In the genomic region with DNA sequence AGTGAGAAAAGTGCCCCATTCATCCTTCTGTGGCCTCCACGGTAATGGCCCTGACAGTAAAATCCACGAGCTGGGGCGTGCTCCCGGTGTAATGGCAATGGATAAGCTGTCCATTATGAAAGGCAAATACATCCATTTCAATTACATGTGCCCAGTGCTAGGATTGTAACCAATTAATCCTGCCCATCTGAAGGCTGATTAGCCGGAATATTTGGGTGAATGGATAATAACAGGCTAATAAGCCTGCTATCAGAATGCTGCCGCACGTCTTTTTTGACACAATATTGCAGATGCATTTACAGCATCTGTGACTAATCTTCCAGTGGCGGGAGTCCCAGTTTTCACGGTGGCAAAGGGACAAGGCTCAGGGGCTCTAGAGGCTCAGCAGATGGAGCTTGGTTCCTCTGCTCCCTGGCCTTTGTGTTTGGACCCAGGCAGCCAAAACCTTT, we compare ENCODE assay signal across 8 mouse cellular contexts.
DNase-seq lines count a peak whose midpoint lies in the region; ATAC-seq lines count a peak whose summit lies in the region.
"Had no signal": no experiment of that assay in that cellular context is flagged by ENCODE, and none has a peak within 500 bp of the region (broad histone marks: within the 10 kb centered on the region; RNA-seq: fewer than 3 reads in every experiment).

No protein-coding gene starts in this region.

- peak; percentile 90 for ATAC-seq in forebrain, embryonic 16.5 days
- ATAC-seq in hindbrain, embryonic 15.5 days (ENCODE audit: low FRiP score, low read depth), result peak; percentile 63

- WGBS in forebrain, embryonic 16.5 days, result 12% methylated on average over 9 of the region's 9 CpGs
- 33% methylated on average over 9 of the region's 9 CpGs for WGBS in hindbrain, embryonic 15.5 days

- H3K27ac ChIP-seq in forebrain, embryonic 16.5 days (ENCODE audit: low read length), result no peak overlapping the region
- peak overlapping the region; percentile 39 for H3K27ac ChIP-seq in hindbrain, embryonic 15.5 days (replicated peaks)

- no peak overlapping the region for H3K4me3 ChIP-seq in forebrain, embryonic 16.5 days (replicated peaks; ENCODE audit: low read length)
- H3K4me3 ChIP-seq in hindbrain, embryonic 15.5 days, result no peak overlapping the region

- peak; percentile 52 for DNase-seq in Muller cell, postnatal 12 days (ENCODE audit: inconsistent ontology term)
- peak; percentile 91 for DNase-seq in brain, adult 2 months (ENCODE audit: low read depth, low spot score)
- no peak for DNase-seq in thymus, postnatal 14 days
- DNase-seq in adrenal gland, postnatal 4 days (ENCODE audit: low spot score in 2 of 2), result no peak
- no peak for DNase-seq in urinary bladder, postnatal 25 days (ENCODE audit: low spot score)
- DNase-seq: adrenal gland, postnatal 14 days had no signal

- H3K9ac ChIP-seq in forebrain, embryonic 16.5 days (replicated peaks; ENCODE audit: low read depth, low read length), result peak overlapping the region; percentile 15; the same call in 1 of the 2 replicates
- H3K9ac ChIP-seq in hindbrain, embryonic 15.5 days, result no peak overlapping the region

- H3K9me3 ChIP-seq in forebrain, embryonic 16.5 days (ENCODE audit: control insufficient read depth, low read length), result no peaks in the 10 kb centered on the region
- H3K9me3 ChIP-seq in hindbrain, embryonic 15.5 days, result no peaks in the 10 kb centered on the region

- H3K27me3 ChIP-seq in forebrain, embryonic 16.5 days (replicated peaks; ENCODE audit: control insufficient read depth, insufficient read depth, low read length), result no peaks in the 10 kb centered on the region
- H3K27me3 ChIP-seq in hindbrain, embryonic 15.5 days, result no peaks in the 10 kb centered on the region

- H3K4me1 ChIP-seq in forebrain, embryonic 16.5 days (replicated peaks; ENCODE audit: control insufficient read depth, insufficient read depth, low read length), result peaks cover 7% of the 10 kb centered on the region
- peaks cover 11% of the 10 kb centered on the region for H3K4me1 ChIP-seq in hindbrain, embryonic 15.5 days (replicated peaks)

- H3K4me2 ChIP-seq in forebrain, embryonic 16.5 days (ENCODE audit: low read length), result no peak overlapping the region
- no peak overlapping the region for H3K4me2 ChIP-seq in hindbrain, embryonic 15.5 days

- no peaks in the 10 kb centered on the region for H3K36me3 ChIP-seq in forebrain, embryonic 16.5 days (ENCODE audit: control insufficient read depth, insufficient read depth)
- H3K36me3 ChIP-seq in hindbrain, embryonic 15.5 days, result no peaks in the 10 kb centered on the region

Comparison
In these comparisons a context has a peak if more than half of its experiments do, and no peak if none do; other contexts are left out.
1. DNase-seq: peak in Muller cell, postnatal 12 days (single experiment) and brain, adult 2 months (single experiment); none in thymus, postnatal 14 days (single experiment), adrenal gland, postnatal 4 days (0 of 2) and urinary bladder, postnatal 25 days (single experiment).